Mouse (Mus musculus): ENCODE results near the gene Best3. TPM values are rescaled to one million over a fixed set of nuclear protein-coding genes. Genes with fewer than 3 reads are reported as not detected.

Best3 gene
- polyA plus RNA-seq, 1 experiment: 1.3 TPM

DNA sequence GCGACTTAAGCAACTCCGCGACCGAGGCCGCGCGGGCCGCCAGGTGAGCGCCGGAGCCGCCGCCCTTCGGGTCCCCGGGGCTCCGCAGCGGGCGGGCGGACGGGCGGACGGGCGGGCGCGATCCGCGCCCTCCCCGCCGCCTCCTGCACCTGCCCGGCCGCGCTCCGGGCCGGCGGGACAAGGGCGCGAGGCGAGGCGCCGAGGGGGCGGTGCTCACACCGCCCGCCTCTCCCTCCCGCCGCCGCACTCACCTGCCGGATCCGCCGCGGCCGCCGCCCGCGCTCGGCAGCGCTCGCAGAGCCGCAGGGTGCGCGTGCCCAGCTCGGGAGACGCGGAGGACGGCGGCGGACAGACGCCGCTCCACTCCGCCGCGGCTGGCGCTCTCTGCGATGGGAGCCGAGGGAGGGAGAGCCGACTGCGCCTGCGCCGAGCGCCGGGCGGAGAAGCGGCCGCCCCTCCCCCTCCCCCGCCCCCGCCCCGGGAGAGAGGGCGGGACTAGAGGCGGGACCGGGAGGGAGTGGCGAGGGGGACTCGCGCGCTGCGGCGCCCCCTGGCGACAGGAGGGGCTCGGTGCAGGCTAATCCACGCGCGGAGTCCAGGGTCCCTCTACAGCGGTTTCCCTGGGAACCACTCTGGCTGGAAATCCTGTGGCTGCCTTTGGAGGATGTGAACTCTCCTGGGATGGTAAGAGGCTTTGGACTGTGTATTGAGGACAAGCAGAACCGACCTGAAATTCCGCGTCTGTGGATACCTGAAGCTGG, 35.9 kb upstream of the Best3 start, which contains the start of gene Rab3ip:
Gene Rab3ip, minus strand, starts transcription at position 761 of the 761 bp plus-strand sequence.
- no peaks in the 10 kb centered on the region for H3K27me3 ChIP-seq (ENCODE audit: control insufficient read depth, insufficient read depth, low read length)
- TF ChIP-seq CTCF (IDR thresholded peaks at IDR 0.05; ENCODE audit: control insufficient read depth, insufficient read depth, insufficient replicate concordance, low read depth, low read length): peak; percentile 83
- TF ChIP-seq POLR2A (IDR thresholded peaks at IDR 0.05; ENCODE audit: control insufficient read depth, low read depth, low read length): peak; percentile 40; the same call in 1 of the 2 replicates
- H3K36me3 ChIP-seq (ENCODE audit: control insufficient read depth, insufficient read depth, low read length): no peaks in the 10 kb centered on the region
- peak within 1 kb of the TSS; percentile 69 for H3K27ac ChIP-seq (ENCODE audit: control insufficient read depth, insufficient read depth, low read depth, low read length)
- H3K4me3 ChIP-seq (ENCODE audit: control insufficient read depth, low read depth, low read length): peak within 1 kb of the TSS; percentile 90
- no peaks in the 10 kb centered on the region; the same call in 1 of the 2 replicates for H3K4me1 ChIP-seq (ENCODE audit: control insufficient read depth, insufficient read depth, low read length)

DNA sequence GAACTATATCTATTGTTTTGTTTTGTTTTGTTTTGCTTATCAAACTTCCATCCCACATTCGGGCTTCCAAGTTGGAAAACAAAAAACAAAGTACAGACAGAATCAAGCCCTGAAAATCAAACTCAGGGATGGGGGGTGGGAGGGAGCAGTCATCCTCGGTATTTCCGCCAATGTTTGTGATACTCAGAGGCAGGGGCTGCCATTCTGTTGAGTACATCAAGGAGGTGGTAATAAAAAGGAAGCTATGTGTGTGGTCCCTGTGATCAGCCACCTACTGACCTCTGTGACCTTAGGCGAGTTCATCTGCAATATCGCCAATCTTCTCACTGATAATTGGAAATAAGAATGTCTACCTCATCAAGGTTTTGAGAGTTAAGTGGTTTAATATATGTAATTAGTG, 35.2 kb upstream of the Best3 start:
- H3K4me1 ChIP-seq (ENCODE audit: control insufficient read depth, insufficient read depth, low read length): no peaks in the 10 kb centered on the region; the same call in 1 of the 2 replicates
- H3K27ac ChIP-seq (ENCODE audit: control insufficient read depth, insufficient read depth, low read depth, low read length): no peak overlapping the region
- no peaks in the 10 kb centered on the region for H3K27me3 ChIP-seq (ENCODE audit: control insufficient read depth, insufficient read depth, low read length)
- no peaks in the 10 kb centered on the region for H3K36me3 ChIP-seq (ENCODE audit: control insufficient read depth, insufficient read depth, low read length)
- TF ChIP-seq POLR2A (IDR thresholded peaks at IDR 0.05; ENCODE audit: control insufficient read depth, low read depth, low read length): no peak
- no peak for TF ChIP-seq CTCF (IDR thresholded peaks at IDR 0.05; ENCODE audit: control insufficient read depth, insufficient read depth, insufficient replicate concordance, low read depth, low read length)
- peak overlapping the region; percentile 58 for H3K4me3 ChIP-seq (ENCODE audit: control insufficient read depth, low read depth, low read length)

DNA sequence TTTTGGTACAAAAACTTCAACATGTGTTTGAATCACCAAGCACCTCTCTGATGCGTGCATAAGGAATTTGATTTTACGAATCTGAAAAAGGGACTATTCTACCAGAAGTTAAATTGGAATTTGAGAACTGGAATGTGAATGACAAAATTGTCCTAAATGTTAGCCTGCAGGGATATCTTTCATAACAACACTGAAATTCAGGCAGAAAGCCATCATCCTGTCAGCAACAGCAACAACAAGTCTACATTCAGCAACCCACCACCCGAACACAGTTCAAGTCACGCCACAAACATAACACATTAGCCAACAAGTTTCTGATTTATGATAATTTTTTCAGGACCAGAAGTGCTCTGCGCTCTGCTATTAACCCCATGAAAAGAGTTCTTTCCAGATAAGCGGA, 30.9 kb upstream of the Best3 start:
- Histone ChIP-seq H3K4me3 (ENCODE audit: control insufficient read depth, low read depth, low read length) (no peak overlapping the region), H3K4me1 (ENCODE audit: control insufficient read depth, insufficient read depth, low read length) (no peaks in the 10 kb centered on the region; the same call in 1 of the 2 replicates), H3K27ac (ENCODE audit: control insufficient read depth, insufficient read depth, low read depth, low read length) (no peak overlapping the region), H3K27me3 (ENCODE audit: control insufficient read depth, insufficient read depth, low read length) (no peaks in the 10 kb centered on the region), H3K36me3 (ENCODE audit: control insufficient read depth, insufficient read depth, low read length) (no peaks in the 10 kb centered on the region)
- TF ChIP-seq CTCF (IDR thresholded peaks at IDR 0.05; ENCODE audit: control insufficient read depth, insufficient read depth, insufficient replicate concordance, low read depth, low read length) (no peak), POLR2A (IDR thresholded peaks at IDR 0.05; ENCODE audit: control insufficient read depth, low read depth, low read length) (no peak)

DNA sequence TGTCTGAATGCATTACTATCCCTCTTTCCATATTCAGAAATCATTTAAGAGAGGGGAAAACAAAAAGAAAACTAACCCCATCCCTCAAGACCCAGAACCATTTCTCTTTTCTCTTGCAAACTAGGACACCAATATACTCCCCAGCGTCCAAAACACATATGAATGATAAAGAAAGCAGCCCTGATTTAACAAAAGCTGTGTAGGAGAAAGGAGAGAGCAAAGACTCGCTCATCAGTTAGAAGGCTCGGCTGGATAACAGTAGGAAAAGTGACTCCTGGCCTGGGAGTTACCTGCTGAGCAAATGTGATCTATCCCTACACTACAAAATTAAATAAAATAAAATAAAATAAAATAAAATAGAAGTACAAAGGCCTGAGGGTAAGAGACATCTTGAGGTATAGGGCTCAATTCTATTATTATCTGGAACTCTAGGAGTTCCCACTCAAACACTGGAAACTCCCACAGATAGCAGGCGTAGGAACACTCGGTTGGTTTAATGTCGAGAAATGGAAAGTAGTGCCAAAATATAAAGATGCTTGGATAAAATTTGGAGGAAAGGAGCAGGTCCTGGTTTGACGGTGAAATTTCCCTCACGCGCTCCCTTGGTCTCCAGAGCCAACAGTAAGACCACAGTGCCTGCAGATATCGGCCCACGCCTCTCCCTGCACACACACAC, 29.5 kb upstream of the Best3 start:
- H3K4me3 ChIP-seq (ENCODE audit: control insufficient read depth, low read depth, low read length): no peak overlapping the region
- no peaks in the 10 kb centered on the region for H3K4me1 ChIP-seq (ENCODE audit: control insufficient read depth, insufficient read depth, low read length)
- TF ChIP-seq CTCF (IDR thresholded peaks at IDR 0.05; ENCODE audit: control insufficient read depth, insufficient read depth, insufficient replicate concordance, low read depth, low read length) (no peak), POLR2A (IDR thresholded peaks at IDR 0.05; ENCODE audit: control insufficient read depth, low read depth, low read length) (no peak)
- H3K27ac ChIP-seq (ENCODE audit: control insufficient read depth, insufficient read depth, low read depth, low read length): no peak overlapping the region
- no peaks in the 10 kb centered on the region for H3K27me3 ChIP-seq (ENCODE audit: control insufficient read depth, insufficient read depth, low read length)
- no peaks in the 10 kb centered on the region for H3K36me3 ChIP-seq (ENCODE audit: control insufficient read depth, insufficient read depth, low read length)

DNA sequence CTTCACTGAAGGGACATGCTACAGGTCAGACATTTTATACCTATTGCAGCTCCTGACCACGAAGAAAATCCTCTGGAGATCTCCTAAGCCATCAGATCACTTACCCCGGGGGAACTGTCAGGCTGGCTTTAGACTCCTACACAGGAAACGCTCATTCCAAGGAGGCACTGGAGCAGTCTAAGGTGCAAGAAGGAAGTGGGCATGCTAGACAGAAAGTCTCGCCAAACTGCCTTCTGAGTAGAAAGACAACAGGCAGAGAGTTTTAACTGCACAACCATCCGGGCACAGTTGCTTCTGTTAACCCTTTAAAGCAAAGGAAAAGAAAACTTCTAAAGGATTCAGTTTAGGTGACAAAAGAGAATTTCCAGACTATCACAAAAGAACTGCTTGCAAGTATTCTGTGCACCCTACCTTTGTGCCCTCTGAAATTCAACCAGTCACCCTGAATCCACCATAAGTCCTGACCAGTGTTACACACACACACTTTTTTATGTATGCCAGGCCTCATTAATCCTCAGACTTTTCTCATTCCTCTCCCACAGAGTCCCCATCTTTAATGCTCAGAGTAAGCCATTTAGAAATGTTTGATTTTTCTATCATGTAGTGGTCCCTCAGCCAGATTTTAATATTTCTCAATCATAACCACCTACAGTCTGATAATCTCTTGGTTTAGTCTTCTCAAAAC, 28.1 kb upstream of the Best3 start:
- Histone ChIP-seq H3K27ac (ENCODE audit: control insufficient read depth, insufficient read depth, low read depth, low read length) (no peak overlapping the region), H3K4me3 (ENCODE audit: control insufficient read depth, low read depth, low read length) (no peak overlapping the region), H3K36me3 (ENCODE audit: control insufficient read depth, insufficient read depth, low read length) (no peaks in the 10 kb centered on the region), H3K27me3 (ENCODE audit: control insufficient read depth, insufficient read depth, low read length) (no peaks in the 10 kb centered on the region), H3K4me1 (ENCODE audit: control insufficient read depth, insufficient read depth, low read length) (peaks cover 4% of the 10 kb centered on the region; the same call in 1 of the 2 replicates)
- TF ChIP-seq CTCF (IDR thresholded peaks at IDR 0.05; ENCODE audit: control insufficient read depth, insufficient read depth, insufficient replicate concordance, low read depth, low read length) (no peak), POLR2A (IDR thresholded peaks at IDR 0.05; ENCODE audit: control insufficient read depth, low read depth, low read length) (no peak)

DNA sequence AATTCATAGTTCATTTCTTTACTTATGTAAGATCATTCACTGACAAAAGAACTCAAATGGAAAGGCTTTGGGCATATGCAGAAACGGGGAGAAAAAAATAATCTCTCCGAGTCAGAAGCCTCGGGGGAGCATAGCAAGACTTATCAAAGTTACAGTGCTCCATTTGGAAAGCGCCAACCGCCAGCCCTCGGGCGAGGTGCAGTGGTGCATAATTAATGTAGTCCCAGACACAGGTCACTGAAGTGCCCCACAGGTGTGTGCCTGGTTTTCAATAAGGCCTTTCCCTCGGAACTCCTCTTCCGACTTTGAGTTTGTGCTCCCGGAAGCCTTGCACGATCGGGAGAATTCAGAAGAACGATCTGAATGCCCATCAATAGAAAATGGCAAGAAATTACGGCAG, 24.0 kb upstream of the Best3 start:
- Histone ChIP-seq H3K36me3 (ENCODE audit: control insufficient read depth, insufficient read depth, low read length) (no peaks in the 10 kb centered on the region), H3K27me3 (ENCODE audit: control insufficient read depth, insufficient read depth, low read length) (no peaks in the 10 kb centered on the region), H3K4me1 (ENCODE audit: control insufficient read depth, insufficient read depth, low read length) (peaks cover 6% of the 10 kb centered on the region; the same call in 1 of the 2 replicates), H3K27ac (ENCODE audit: control insufficient read depth, insufficient read depth, low read depth, low read length) (no peak overlapping the region), H3K4me3 (ENCODE audit: control insufficient read depth, low read depth, low read length) (no peak overlapping the region)
- no peak for TF ChIP-seq CTCF (IDR thresholded peaks at IDR 0.05; ENCODE audit: control insufficient read depth, insufficient read depth, insufficient replicate concordance, low read depth, low read length)
- no peak for TF ChIP-seq POLR2A (IDR thresholded peaks at IDR 0.05; ENCODE audit: control insufficient read depth, low read depth, low read length)

DNA sequence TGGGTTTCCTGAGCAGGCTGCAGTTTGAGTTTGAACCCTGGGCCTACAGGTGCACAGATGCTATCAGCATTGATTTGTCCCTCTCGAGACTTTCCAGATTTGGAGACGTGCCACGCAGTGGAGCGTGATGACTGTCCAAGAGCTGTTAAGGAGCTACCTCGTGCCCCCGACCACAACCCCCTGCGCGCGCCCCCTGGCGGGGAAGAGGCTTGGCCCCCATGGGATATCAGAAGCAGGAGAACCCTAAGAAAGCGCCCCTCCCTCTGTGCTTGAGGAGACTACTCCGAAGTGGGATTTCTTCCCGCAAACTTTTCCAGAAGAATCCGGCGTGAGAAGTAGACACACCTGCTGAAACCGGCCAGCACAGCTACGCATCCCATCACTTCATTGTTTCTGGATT, 23.3 kb upstream of the Best3 start:
- Histone ChIP-seq H3K36me3 (ENCODE audit: control insufficient read depth, insufficient read depth, low read length) (no peaks in the 10 kb centered on the region), H3K4me3 (ENCODE audit: control insufficient read depth, low read depth, low read length) (peak overlapping the region; percentile 43), H3K27me3 (ENCODE audit: control insufficient read depth, insufficient read depth, low read length) (no peaks in the 10 kb centered on the region), H3K27ac (ENCODE audit: control insufficient read depth, insufficient read depth, low read depth, low read length) (no peak overlapping the region), H3K4me1 (ENCODE audit: control insufficient read depth, insufficient read depth, low read length) (peaks cover 6% of the 10 kb centered on the region; the same call in 1 of the 2 replicates)
- TF ChIP-seq POLR2A (IDR thresholded peaks at IDR 0.05; ENCODE audit: control insufficient read depth, low read depth, low read length) (no peak), CTCF (IDR thresholded peaks at IDR 0.05; ENCODE audit: control insufficient read depth, insufficient read depth, insufficient replicate concordance, low read depth, low read length) (peak; percentile 15; the same call in 1 of the 2 replicates)

Data from testis, adult 2 months (tissue).